Mouse (Mus musculus) adrenal gland, adult (tissue): ENCODE data around the gene Iqsec1.

Experiments used
- DNase-seq, 2 experiments: peaks; one replicate each; pipeline ENCODE4 v3.0.0; 2022 to 2023; ENCODE audit warnings: low spot score in 1 of 2; ENCODE audit not compliant: inconsistent age in 2 of 2

Iqsec1 gene

DNA sequence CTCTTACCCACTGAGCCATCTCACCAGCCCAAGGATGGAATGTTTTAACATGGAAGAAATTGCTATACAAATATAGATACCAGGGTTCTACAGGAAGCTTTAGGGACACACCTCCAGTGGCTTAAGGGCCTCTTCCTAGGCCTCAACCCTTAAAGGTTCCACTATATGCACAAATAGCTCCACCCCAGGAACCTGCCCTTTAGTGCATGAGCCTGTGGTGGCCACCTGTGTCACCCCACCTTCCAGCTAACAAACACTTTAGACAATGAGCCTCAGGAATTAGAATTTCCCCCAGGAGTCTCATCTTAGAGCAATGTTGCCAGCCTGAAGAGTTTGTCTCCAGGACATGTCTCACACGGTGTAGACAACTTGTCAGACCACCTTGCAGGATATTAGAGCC is 96.1 kb downstream of the Iqsec1 start:
- DNase-seq = no peak

DNA sequence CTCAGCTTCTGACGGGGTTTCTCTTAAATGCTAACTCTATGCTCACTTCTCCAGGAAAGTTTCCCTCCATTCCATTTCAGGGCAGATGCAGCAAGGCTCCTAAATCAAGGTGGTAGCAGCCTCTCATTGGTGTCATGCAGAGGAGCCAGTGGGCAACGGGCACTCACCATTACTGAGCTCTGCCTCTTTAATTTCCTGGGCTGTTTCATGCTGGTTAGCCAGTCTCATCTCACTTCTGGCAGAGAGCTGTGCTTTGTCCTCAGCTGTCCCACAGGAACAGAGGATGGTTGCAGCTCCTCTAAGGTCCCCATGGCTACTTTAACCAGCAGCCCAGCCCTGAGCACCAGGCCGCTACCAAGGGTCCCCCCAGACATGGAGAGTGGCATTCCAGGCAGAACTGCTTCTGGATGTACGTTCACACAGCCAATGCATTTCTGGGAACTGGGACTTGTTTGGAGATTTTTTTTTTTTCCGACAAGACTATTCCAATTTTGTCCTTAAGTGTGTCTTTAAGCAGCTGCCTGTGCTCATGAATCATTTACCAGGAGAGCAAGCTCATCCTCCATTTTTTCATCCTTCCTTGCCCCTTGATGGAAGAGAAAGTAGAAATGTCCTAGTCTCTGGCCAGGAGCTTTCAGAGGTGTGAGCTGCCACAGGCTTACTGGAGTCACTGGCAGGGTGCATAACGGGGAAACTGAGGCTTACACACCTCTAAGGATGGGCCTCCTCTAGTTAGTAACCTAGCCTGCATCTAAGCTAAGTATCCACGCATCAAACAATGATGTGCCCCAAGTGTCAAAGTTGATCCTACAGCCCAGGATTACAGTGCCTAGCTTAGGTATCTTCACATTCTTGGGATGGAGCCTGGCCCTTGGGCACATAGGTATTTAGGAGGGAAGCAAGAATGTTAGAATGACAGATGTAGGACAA is 98.9 kb downstream of the Iqsec1 start:
- DNase-seq = no peak

DNA sequence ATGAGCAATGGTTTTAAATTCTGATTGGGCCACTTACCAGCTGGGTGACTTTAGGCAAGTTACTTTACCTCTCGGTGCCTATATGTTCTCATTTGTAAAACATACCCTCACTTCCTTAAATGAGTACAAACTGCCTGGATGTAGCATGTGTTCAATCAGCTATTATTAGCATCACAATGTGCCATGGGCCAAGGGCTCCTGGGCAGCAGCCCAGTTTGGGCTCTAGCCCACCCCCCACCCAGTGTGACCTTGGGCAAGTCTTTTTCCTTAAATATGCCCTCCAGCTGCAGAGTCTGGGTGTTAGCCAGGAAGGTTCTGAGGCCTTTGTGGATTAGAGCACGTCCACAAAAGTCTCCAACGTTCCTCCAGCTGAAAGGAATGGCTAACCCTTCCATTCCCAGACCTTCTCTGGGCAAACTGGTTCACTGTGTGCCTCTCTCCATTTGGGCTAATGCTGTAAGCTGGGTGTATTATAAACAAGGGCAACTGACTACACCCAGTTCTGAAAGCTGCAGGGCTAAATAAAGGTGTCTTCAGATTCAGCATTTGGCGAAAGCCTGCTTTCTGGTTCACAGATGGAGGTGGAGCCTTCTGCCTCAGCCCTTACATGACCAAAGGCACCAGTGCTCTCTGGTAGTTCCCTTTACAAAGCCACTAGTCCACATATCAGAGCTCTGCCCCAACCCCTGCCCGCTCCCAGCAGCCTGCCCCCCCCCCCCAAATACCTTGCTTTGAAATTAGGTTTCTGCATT is 101.3 kb downstream of the Iqsec1 start:
- DNase-seq = no peak

DNA sequence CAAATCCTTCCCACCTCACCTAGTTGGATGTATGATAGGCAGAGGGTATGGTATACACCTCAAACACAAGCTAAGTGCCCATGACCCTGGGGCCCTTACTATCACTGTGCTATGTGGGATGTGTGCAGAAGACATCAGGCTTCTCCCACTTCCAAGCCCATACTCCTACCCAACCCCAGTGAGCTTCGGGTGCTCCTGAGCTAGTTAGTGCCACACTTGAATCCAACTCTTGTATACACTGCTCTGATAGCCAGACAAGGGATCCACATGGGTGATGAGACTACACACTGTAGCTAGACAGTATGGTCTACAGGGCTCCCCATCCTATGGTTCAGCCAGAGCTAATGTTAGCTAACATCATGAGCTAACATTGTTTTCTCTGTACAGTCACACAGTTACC is 102.9 kb downstream of the Iqsec1 start:
- DNase-seq = no peak

DNA sequence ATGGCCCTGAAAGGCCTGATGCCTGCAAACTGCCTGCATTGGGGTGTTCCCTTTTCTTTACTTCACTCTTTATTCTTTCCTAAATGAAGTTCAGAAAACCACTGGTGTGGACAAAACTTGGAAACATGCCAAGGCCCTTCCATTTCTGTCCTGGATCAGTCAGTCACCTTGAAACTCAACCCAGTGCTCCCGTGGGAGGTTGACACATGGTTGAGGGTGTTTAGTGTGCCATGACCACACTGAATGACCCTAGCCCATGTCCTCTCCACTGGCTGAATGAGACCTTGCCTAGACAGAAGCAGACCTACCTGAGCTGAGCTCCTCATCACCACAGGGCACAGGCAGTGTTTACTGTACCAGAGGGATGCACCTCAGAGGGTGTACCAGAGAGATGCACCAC is 103.9 kb downstream of the Iqsec1 start:
- DNase-seq = peak; percentile 13 to 59

DNA sequence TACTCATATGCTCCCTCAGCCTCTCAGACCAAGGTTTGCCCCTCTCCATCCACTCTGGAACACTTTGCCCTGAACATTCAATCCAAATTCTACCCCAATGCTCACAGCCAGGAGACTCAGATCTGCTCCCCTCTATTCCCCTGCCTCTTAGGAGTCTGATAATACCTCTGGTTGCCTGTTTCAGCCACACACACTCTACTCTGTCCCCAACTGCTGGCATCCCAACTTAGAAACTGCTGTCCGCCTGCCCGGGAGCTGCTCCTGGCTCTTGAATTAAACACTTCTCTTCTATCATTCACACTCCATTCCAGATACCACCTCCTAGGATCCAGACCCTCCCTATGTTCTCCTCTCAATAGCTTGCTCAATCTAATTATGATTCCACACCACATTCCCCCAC is 107.5 kb downstream of the Iqsec1 start:
- DNase-seq = no peak

DNA sequence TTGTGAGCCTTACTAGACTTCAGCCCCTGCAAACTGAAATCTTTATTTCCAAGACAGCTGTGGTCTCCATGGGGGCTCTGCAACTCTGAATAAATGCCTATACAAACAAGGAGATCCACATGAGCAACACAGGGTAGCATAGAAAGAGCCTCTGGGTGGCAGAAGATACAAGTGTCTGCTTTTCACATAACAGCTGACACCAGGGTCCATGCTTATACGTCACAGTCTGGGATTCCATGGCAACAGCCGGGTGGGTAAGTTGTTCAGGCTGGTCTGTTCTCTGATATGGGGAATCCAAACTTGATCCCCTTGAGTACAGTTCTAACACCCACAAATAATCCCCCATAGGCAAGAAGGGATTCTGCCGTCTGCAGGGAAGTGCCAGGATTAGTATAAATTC is 108.1 kb downstream of the Iqsec1 start:
- no peak for DNase-seq

DNA sequence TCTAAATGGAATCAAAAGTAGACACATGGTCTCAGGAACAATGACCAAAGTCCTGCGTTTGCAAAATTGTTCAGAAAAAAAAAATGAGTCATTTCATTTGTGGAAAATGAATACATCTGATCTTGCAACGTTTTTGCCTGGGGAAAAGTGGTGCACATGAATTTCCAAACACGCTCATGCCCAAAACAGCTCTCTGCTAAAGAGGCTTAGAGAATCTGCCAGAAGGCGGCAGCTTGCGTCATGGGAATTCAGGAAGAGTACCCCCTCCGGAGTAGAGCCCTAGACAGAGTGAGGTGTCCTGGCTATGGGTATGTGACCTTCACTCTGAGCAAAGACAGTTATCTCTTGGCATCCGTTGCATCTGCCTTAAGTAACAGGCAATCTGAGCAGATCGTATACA is 116.9 kb downstream of the Iqsec1 start:
- DNase-seq = peak in 1 of 2 experiments; percentile 26

DNA sequence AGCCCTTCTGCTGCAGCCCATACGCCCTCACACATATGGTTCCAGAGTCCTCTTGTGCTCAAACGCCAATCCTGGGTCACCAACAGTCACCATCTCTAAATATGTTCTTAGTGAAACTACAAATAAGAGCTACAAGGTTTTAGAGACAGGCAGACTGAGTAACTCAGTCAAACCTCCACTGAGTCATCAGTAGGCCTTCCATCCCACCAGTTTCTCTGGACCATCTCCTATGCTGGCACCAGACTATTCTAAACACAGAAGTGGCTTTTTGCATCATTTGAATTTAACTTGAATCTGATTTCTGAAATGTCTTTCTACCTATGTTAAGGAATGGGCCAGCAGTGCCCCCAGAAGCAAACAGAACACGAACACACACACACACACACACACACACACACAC is 120.5 kb downstream of the Iqsec1 start:
- DNase-seq = no peak

DNA sequence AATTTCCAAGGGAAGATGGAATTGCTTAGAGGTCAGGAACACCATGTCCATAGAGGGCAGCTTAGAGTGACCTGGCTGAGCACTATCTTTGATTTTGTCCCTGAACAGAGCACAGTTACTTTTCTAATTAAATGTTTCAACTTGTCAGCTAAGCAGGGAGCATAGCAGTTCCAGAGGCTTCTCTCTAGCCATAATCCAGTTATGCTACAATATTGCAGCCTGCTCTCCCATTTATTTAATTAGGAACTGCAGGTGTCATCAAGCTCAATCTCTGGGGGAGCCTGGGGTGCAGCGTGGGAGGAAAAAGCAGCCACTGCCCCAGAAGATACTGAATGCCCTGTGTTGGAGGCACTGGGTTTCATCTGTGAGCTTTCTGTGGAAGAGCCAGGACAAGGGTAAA is 127.1 kb downstream of the Iqsec1 start:
- DNase-seq = peak; percentile 12 to 38

DNA sequence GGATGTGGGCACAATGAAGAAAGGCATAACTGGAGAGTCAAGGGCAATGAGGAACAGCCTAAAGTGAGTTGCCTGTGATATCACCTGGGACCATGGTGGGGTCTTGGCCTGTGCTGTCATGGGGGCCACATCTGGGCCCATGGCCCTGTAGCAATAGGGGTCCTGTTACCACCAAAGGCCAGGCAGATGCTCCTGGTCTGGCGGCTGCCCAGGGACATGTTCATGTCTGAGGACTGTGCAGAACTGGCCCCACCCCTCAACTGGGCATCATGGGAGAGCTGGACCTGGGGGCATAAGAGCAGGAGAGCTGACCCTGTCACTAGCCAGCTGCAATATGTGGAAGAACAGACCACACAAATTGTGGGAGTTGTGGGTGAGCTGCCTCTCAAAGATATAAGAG is 130.6 kb downstream of the Iqsec1 start:
- DNase-seq = no peak

DNA sequence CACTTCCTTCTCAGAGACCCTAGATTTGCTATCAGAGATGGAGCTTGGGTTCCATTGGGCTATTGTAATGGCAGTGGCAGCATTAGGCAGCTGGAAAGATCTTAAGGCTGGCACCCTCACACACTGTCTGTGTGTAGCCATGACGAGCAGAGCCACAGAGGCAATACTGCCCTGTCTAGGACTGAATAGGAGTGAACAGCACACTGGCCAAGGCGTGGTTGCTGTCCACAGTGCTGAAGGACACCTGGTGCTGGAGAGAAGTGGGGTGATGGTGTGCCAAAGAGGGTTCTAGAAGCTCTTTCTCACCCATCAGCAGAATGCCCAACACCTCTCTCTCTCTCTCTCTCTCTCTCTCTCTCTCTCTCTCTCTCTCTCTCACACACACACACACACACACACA is 136.1 kb downstream of the Iqsec1 start:
- DNase-seq = no peak

DNA sequence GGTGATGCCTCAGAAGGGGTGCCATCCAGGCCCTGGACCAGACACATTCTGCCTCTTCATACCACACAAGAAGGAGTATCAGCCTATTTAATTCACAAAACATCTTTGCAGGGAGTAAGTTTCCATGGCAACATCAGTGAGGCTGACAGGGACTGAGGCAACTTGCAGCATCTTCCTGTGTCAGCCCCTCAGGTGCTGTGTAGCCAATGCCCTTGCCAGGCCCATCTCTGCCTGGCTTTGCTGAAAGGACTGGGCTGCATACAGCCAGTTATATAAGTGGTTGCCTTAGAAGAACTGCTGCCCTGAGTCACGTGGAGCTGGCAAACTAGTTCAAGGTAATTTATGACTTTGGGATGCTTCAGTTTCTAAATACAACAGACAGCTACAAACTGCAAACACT is 140.4 kb downstream of the Iqsec1 start:
- peak in 1 of 2 experiments; percentile 57 for DNase-seq

DNA sequence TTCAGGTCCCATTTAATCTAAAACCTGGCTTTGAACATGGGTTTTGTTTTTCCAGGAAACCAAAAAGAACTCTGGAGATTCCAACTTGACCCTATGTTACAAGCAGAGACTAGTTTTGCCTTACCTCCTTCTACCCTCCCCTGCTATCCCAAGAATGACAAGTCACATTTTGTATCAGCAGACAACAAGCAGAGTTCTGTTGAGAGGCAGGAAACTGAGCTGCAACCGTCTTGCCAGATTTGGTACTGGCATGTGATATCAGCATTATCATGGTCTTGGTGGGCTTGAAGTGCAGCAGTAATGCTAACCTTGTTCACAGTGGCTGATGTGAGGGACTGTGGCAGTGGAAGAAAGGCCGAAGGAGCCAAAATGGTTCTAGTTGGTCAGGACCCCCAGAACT is 141.0 kb downstream of the Iqsec1 start:
- no peak for DNase-seq

DNA sequence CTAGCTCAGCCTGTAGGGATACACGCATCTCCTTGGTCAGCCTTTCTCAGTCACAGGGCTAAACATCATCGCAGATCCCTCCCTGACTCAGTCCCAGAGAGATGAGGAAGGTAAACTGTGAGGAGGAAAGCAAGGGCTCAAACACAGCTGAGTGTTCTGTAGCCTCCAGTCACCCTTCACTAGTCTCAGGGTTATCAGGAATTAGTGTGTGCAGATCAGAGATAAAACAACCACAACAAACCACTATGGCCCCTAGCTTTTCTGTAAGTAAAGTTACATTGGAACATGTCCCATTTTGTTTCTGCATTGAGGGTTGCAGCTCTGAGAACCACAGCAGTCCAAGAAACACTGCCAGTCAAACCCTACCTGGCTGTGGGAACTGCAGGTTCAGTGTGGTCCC is 148.5 kb downstream of the Iqsec1 start:
- DNase-seq = no peak

DNA sequence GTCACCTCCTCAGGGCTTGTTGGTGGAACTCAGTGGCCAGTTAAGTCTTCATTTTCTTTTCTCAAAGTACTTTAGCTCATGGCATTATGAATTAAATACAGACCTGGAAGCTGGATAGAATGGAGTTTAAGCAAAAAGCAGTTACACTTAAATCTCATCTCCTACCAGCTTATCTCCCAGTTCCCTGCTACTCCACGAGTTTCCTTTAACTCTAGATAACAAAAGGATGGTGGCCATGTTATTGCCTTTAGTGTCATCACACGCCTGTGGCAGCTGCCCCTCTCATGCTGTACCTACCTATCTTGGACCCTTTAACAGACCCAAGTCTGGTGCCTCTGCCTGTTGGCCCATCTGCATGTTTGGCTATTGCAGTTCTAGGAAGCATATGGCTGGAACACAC is 151.7 kb downstream of the Iqsec1 start:
- no peak for DNase-seq

DNA sequence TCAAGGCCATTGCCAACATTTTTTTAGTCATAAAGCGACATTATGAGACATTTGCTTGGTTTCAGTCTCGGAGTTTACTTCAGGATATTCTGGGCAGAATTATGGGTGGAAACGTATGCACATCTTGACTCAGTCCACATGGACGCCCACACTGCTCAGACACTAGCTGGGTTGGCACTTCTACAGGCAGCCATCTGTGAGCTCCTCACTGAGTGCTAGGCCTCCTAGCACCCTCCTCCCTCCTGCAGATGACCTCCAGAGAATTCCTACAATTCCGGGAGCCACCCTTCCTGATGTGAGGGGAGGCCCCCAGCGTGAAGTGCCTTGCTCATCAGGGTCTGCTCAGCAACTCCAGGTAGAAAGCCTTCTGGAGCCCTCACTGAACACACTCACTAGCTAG is 158.9 kb downstream of the Iqsec1 start:
- DNase-seq = no peak

DNA sequence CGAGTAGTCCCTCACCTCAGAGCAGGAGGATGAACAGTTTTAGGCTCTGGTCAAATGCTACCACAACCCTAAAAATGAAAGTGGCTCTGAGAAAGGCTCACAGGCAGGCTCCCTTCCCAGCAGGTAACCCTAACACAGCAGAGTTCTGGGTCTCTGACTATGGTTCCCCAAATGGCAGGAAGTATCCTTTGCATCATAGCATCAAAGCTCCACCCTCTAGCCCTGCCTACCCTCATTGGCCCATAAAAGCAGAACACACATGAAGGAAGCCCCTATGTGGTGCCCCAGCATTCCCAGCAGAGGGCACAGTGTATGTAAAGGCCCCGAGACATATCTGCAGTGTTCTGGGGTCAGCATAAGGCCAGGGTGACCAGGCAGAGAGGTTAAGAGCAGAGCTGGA is 163.4 kb downstream of the Iqsec1 start:
- DNase-seq = no peak

DNA sequence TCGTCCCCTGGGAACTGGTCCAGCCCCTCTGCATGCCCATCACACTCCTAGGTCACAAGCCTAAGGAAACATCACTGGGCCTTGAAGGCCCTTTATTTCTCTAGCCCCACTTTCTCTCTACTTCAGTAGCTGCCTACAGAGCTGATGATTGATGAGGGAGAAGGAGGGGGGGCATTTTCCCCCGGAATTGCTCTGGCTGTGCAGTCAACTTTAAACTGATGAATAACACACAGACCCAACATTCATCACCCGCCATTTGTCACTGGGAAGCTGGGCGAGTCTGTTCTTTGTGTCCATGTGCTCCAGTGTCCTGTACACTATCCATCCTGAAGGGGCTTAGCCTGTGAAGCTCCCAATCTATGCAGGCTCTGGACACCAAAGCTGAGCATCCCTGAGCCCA is 165.2 kb downstream of the Iqsec1 start:
- DNase-seq = no peak

DNA sequence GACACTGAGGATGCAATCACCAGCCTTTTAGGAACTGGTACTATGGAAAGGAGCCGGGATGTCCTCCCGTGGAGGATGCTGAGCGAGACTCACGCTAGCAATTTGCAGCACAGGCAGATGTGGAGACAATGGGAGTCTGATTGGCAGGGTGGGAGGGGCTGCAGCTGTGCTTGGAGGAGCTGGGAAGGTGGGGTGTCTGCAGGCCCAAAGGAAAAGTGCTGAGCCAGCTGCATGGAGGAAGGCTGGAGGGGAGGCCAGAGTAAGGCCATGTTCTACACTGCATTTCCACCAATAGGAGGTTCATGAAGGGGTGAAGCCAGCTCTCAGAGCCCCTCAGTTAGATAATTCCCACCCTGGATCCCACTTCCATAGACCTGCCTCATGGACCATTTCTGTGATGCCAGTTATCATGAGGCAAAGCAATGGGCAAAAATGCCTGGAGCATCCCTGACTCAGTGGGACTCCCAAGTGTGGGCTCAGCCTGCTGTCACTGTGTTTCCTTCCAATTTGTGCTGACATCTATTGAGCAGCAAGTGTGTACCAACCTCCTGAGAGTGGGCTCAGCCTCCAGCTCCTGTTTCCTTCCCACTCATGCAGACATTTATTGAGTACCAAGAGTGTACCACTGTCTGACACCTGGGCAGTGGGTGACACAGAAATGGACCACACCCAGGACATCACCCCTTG is 166.4 kb downstream of the Iqsec1 start:
- DNase-seq = no peak

DNA sequence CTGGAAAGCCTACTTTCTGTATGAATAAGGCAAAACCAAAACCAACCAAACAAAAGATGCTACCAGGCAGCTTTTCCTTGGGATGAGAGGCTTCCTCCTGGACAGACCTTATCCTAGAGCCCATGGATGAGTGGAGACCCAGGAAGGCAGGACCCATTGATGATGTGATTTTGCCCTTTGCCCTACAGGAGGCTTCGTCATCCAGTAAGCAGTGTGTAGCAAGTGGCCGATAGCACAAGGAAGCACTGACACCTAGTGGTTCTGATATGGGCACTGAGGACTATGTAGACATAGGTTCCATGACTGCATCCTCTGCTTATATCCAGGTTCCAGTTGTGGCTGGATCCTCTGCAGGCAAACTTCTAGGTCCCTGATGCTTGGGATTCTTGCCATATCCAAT is 168.6 kb downstream of the Iqsec1 start:
- peak in 1 of 2 experiments; percentile 53 for DNase-seq

DNA sequence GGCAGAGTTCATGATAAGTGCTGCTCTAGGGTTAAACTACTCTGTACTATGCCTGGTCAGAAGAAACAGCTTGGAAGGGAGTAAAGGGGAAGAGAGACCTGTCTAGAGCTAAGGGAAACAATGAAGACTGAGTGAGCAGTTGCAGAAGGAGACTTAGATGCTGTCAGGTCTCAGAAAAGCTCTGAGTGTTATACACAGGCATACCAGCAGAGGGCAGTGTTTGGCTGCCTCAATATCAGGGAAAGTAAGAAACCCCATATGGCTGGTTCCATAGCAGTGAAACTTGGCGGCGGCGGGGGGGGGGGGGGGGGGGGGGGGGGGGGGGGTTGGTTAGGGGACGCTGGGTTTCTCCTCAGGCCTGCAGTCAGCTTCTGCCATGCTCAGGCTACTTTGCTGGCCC is 169.5 kb downstream of the Iqsec1 start:
- DNase-seq = peak; percentile 54 to 87
